Mouse (Mus musculus) monocyte, adult 2 months (primary cell): ENCODE data around the gene Fam83g.
"Not testable (repeated sequence)": the region's sequence is repeated elsewhere in the genome, so short reads cannot be mapped to it uniquely, and the experiment has no call there.

ENCODE experiments used
- DNase-seq, 2 experiments: peaks; one replicate each; pipeline ENCODE4 v3.0.0; 2022; ENCODE audit warnings: low spot score in 2 of 2, low read depth in 1 of 2

Gene Fam83g

GRCm38 (mm10) chr11:61683907-61684731 is at the start of gene Fam83g:
Gene Fam83g, plus strand, starts transcription at chr11:61684091.
- no peak for DNase-seq

GRCm38 (mm10) chr11:61636309-61636708 is 47.6 kb upstream of the Fam83g start:
- DNase-seq = not testable (repeated sequence)

GRCm38 (mm10) chr11:61637413-61637812 is 46.5 kb upstream of the Fam83g start:
- no peak for DNase-seq

GRCm38 (mm10) chr11:61637856-61638255 is 46.0 kb upstream of the Fam83g start:
- no peak for DNase-seq

- no peak for DNase-seq
These were observed 44.9 kb upstream of the Fam83g start for GRCm38 (mm10) chr11:61638764-61639536.

GRCm38 (mm10) chr11:61639601-61640177 is 44.2 kb upstream of the Fam83g start:
- DNase-seq = no peak

GRCm38 (mm10) chr11:61640585-61640984 is 43.3 kb upstream of the Fam83g start:
- DNase-seq = not testable (repeated sequence)

- DNase-seq = no peak
These were observed 41.8 kb upstream of the Fam83g start for GRCm38 (mm10) chr11:61642106-61642505.

GRCm38 (mm10) chr11:61643184-61643961 is 40.5 kb upstream of the Fam83g start:
- DNase-seq = no peak

GRCm38 (mm10) chr11:61644576-61645326 is 39.1 kb upstream of the Fam83g start:
- no peak for DNase-seq

- DNase-seq = no peak
These were observed 38.5 kb upstream of the Fam83g start for GRCm38 (mm10) chr11:61645357-61645857.

GRCm38 (mm10) chr11:61646499-61647039 is 37.3 kb upstream of the Fam83g start:
- no peak for DNase-seq

GRCm38 (mm10) chr11:61647110-61647910 is 36.6 kb upstream of the Fam83g start:
- DNase-seq = no peak

- DNase-seq = no peak
These were observed 35.7 kb upstream of the Fam83g start for GRCm38 (mm10) chr11:61647956-61648748.

GRCm38 (mm10) chr11:61648749-61649115 is 35.2 kb upstream of the Fam83g start:
- no peak for DNase-seq

- no peak for DNase-seq
These were observed 34.7 kb upstream of the Fam83g start for GRCm38 (mm10) chr11:61649163-61649580.

GRCm38 (mm10) chr11:61649626-61650025 is 34.3 kb upstream of the Fam83g start:
- no peak for DNase-seq
